1 mouse cellular context compared by ENCODE assay signal in the genomic region with DNA sequence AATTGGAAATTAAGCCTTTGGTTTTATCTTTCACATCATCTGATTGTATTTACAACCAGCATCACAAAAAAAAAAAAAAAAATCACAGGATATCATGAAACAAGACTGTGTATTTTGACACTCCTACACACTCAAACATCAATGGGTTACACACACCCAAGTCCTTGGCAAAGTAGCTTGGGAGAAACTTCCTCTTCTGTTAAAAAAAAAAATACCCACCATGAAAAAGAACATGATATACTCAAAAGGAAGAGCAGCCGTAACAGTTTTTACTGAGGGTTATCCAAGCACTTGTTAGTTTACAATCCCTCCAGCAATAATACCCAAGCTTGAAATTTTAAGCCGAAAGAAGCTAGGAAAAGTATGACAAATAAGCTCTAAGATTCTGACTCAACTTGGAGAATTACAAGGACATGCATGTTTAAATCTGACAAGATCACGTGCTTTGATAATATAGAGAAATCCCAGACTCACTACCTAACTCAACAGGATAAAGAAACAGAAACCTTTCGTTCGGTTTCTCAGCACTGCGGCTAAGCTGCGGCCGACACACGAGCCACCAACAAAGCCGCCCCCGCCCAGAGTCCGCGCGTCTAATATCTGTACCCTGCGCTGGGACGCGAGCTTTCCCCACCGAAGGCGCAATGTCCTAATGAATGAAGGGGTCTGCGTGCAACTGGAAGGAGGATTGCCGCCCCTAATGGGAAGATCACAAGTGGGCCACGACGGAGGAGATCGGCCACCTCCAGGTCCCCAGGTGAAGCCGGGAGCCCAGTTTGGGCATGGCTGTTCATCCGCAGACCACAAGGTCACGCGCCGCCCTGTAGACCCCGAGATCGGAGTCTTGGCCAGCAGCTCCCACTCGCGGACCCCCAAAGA.
TF ChIP-seq lines count a peak whose summit lies in the region.

No protein-coding gene starts in this region.

TF ChIP-seq in MEL, 35 proteins besides CTCF, POLR2A, EP300 and RAD21:
- peak; percentile 74 for TF ChIP-seq SIN3A (IDR thresholded peaks at IDR 0.05; ENCODE audit: low read length)
- TF ChIP-seq POLR2AphosphoS5 (IDR thresholded peaks at IDR 0.05; ENCODE audit: borderline replicate concordance, low read depth, low read length): no peak
- TF ChIP-seq MYC (IDR thresholded peaks at IDR 0.05; ENCODE audit: low read depth, low read length): peak; percentile 78
- peak; percentile 69 for TF ChIP-seq MAX (IDR thresholded peaks at IDR 0.05; ENCODE audit: low read length)
- peak; percentile 92; the same call in 1 of the 2 replicates for TF ChIP-seq CHD1 (IDR thresholded peaks at IDR 0.05; ENCODE audit: low read depth, low read length)
- peak; percentile 69; the same call in 1 of the 2 replicates for TF ChIP-seq USF1 (IDR thresholded peaks at IDR 0.05; ENCODE audit: low read depth, low read length)
- 0 out of 2 replicates have a peak, but pooled peaks have one; percentile 64 for TF ChIP-seq UBTF (IDR thresholded peaks at IDR 0.05; ENCODE audit: borderline replicate concordance, insufficient read depth, low read depth, low read length)
- peak; percentile 18; the same call in 1 of the 2 replicates for TF ChIP-seq GATA1 (IDR thresholded peaks at IDR 0.05; ENCODE audit: low read depth, low read length)
- TF ChIP-seq SMC3 (IDR thresholded peaks at IDR 0.05; ENCODE audit: low read depth, low read length): no peak
- no peak; the same call in 1 of the 2 replicates for TF ChIP-seq ZMIZ1 (IDR thresholded peaks at IDR 0.05; ENCODE audit: low read depth, low read length)
- peak; percentile 68; the same call in 1 of the 2 replicates for TF ChIP-seq BHLHE40 (IDR thresholded peaks at IDR 0.05; ENCODE audit: borderline replicate concordance, low read depth, low read length)
- TF ChIP-seq ETS1 (IDR thresholded peaks at IDR 0.05; ENCODE audit: low read depth, low read length): no peak
- no peak for TF ChIP-seq ZKSCAN1 (IDR thresholded peaks at IDR 0.05; ENCODE audit: low read depth, low read length)
- TF ChIP-seq E2F4 (IDR thresholded peaks at IDR 0.05; ENCODE audit: borderline replicate concordance, low read depth, low read length): peak; percentile 34; the same call in 1 of the 2 replicates
- TF ChIP-seq ZNF384 (IDR thresholded peaks at IDR 0.05; ENCODE audit: low read depth, low read length): peak; percentile 95
- TF ChIP-seq TAL1 (IDR thresholded peaks at IDR 0.05; ENCODE audit: low read length): no peak
- 0 out of 2 replicates have a peak, but pooled peaks have one; percentile 36 for TF ChIP-seq HCFC1 (IDR thresholded peaks at IDR 0.05; ENCODE audit: low read depth, low read length)
- no peak for TF ChIP-seq MAZ (IDR thresholded peaks at IDR 0.05; ENCODE audit: low read depth, low read length)
- peak; percentile 81; the same call in 1 of the 2 replicates for TF ChIP-seq MXI1 (IDR thresholded peaks at IDR 0.05; ENCODE audit: low read depth, low read length)
